Mouse (Mus musculus): ENCODE measurements around the gene Gpr84.

The Gpr84 gene

GRCm38 (mm10) chr15:103310365-103310910 is at the start of gene Gpr84:
Gene Gpr84 (minus strand): TSS chr15:103310612.
- no peak for DNase-seq (ENCODE audit: low spot score)

- DNase-seq (ENCODE audit: low spot score), result no peak
These were observed 49.6 kb upstream of the Gpr84 start for GRCm38 (mm10) chr15:103359869-103360602.

GRCm38 (mm10) chr15:103359122-103359510 is 48.7 kb upstream of the Gpr84 start:
- DNase-seq (ENCODE audit: low spot score), result no peak

- DNase-seq (ENCODE audit: low spot score), result no peak
These were observed 48.1 kb upstream of the Gpr84 start for GRCm38 (mm10) chr15:103358278-103359121.

- DNase-seq (ENCODE audit: low spot score), result no peak
These were observed 47.4 kb upstream of the Gpr84 start for GRCm38 (mm10) chr15:103357817-103358216.

GRCm38 (mm10) chr15:103356130-103356529 is 45.7 kb upstream of the Gpr84 start:
- no peak for DNase-seq (ENCODE audit: low spot score)

GRCm38 (mm10) chr15:103355420-103355819 is 45.0 kb upstream of the Gpr84 start:
- DNase-seq (ENCODE audit: low spot score), result no peak

- no peak for DNase-seq (ENCODE audit: low spot score)
These were observed 44.3 kb upstream of the Gpr84 start for GRCm38 (mm10) chr15:103354690-103355089.

- DNase-seq (ENCODE audit: low spot score), result no peak
These were observed 43.3 kb upstream of the Gpr84 start for GRCm38 (mm10) chr15:103353511-103354256.

- no peak for DNase-seq (ENCODE audit: low spot score)
These were observed 42.4 kb upstream of the Gpr84 start for GRCm38 (mm10) chr15:103352856-103353255.

- no peak for DNase-seq (ENCODE audit: low spot score)
These were observed 36.9 kb upstream of the Gpr84 start for GRCm38 (mm10) chr15:103347275-103347684.

- DNase-seq (ENCODE audit: low spot score), result no peak
These were observed 35.4 kb upstream of the Gpr84 start for GRCm38 (mm10) chr15:103345789-103346188.

- DNase-seq (ENCODE audit: low spot score), result no peak
These were observed 33.1 kb upstream of the Gpr84 start for GRCm38 (mm10) chr15:103343556-103343955.

- DNase-seq (ENCODE audit: low spot score), result no peak
These were observed 32.6 kb upstream of the Gpr84 start for GRCm38 (mm10) chr15:103343008-103343407.

GRCm38 (mm10) chr15:103342415-103342814 is 32.0 kb upstream of the Gpr84 start:
- DNase-seq (ENCODE audit: low spot score), result no peak

- DNase-seq (ENCODE audit: low spot score), result no peak
These were observed 31.1 kb upstream of the Gpr84 start for GRCm38 (mm10) chr15:103341547-103341946.

- DNase-seq (ENCODE audit: low spot score), result no peak
These were observed 30.4 kb upstream of the Gpr84 start for GRCm38 (mm10) chr15:103340786-103341185.

GRCm38 (mm10) chr15:103339961-103340337 is 29.5 kb upstream of the Gpr84 start, which contains the start of gene Zfp385a:
Gene Zfp385a (minus strand): TSS chr15:103340093.
- no peak for DNase-seq (ENCODE audit: low spot score)

GRCm38 (mm10) chr15:103339166-103339960 is 29.0 kb upstream of the Gpr84 start:
- no peak for DNase-seq (ENCODE audit: low spot score)

GRCm38 (mm10) chr15:103338829-103339165 is 28.4 kb upstream of the Gpr84 start:
- no peak for DNase-seq (ENCODE audit: low spot score)

- no peak for DNase-seq (ENCODE audit: low spot score)
These were observed 26.7 kb upstream of the Gpr84 start for GRCm38 (mm10) chr15:103336996-103337667.

Measured in urinary bladder, postnatal 10 days (tissue).